Mouse (Mus musculus): ENCODE measurements around the gene Gm19402. TPM values are rescaled to one million over a fixed set of nuclear protein-coding genes. Genes with fewer than 3 reads are reported as not detected.

Gene Gm19402
- total and polyA plus RNA-seq, 2 experiments = not detected

- peaks cover 28% of the 10 kb centered on the region for H3K36me3 ChIP-seq (ENCODE audit: control insufficient read depth, insufficient read depth, low read length)
- 53% methylated on average over 7 of the region's 7 CpGs for WGBS
- no peak overlapping the region for H3K27ac ChIP-seq (replicated peaks; ENCODE audit: insufficient read depth, low read depth, low read length)
Observed at GRCm38 (mm10) chr10:77643160-77643559, 47.4 kb downstream of the Gm19402 start.

More at GRCm38 (mm10) chr10:77643160-77643559, 47.4 kb downstream of the Gm19402 start:
- TF ChIP-seq POLR2A (IDR thresholded peaks at IDR 0.05; ENCODE audit: extremely low read depth, insufficient read depth, low read length) (no peak), CTCF (IDR thresholded peaks at IDR 0.05; ENCODE audit: low read depth, low read length) (no peak)
- DNase-seq (ENCODE audit: extremely low read depth, low read depth, low spot score) = no peak
- Histone ChIP-seq H3K4me3 (ENCODE audit: insufficient read depth, low read depth, low read length) (no peak overlapping the region), H3K79me2 (ENCODE audit: control insufficient read depth, insufficient read depth, low read length) (peaks cover 4% of the 10 kb centered on the region; the same call in 1 of the 2 replicates), H3K4me1 (ENCODE audit: control insufficient read depth, insufficient read depth, low read length) (peaks cover 10% of the 10 kb centered on the region), H3K27me3 (ENCODE audit: control insufficient read depth, insufficient read depth, low read length) (no peaks in the 10 kb centered on the region), H3K9ac (ENCODE audit: low read depth, low read length) (no peak overlapping the region)

Other genes starting within 250 kb of the Gm19402 start
- gene Fam207a, start 175.0 kb downstream of the Gm19402 start, total RNA-seq (2014; rRNA removed) = 12.7 and 15.5 TPM in 2 replicates
- 24.3 and 27.3 TPM in 2 replicates for gene Fam207a, start 175.0 kb downstream of the Gm19402 start, polyA plus RNA-seq (2012; rRNA removed)
- 4.8 and 5.6 TPM in 2 replicates for gene Itgb2, start 160.5 kb downstream of the Gm19402 start, total RNA-seq (2014; rRNA removed)
- 4.2 and 5.6 TPM in 2 replicates for gene Itgb2, start 160.5 kb downstream of the Gm19402 start, polyA plus RNA-seq (2012; rRNA removed)
- gene Pttg1ip, start 109.0 kb downstream of the Gm19402 start, total RNA-seq (2014; rRNA removed) = 146 and 168 TPM in 2 replicates
- gene Pttg1ip, start 109.0 kb downstream of the Gm19402 start, polyA plus RNA-seq (2012; rRNA removed) = 218 and 238 TPM in 2 replicates
- 59.6 and 108 TPM in 2 replicates for gene Sumo3, start 84.7 kb downstream of the Gm19402 start, total RNA-seq (2014; rRNA removed)
- 170 and 226 TPM in 2 replicates for gene Sumo3, start 84.7 kb downstream of the Gm19402 start, polyA plus RNA-seq (2012; rRNA removed)
- 0.47 TPM in 1 of 2 replicates, not detected in the other for gene Gm49325, start 84.6 kb downstream of the Gm19402 start, total RNA-seq (2014; rRNA removed)
- gene Gm49325, start 84.6 kb downstream of the Gm19402 start, polyA plus RNA-seq (2012; rRNA removed) = not detected in 2 replicates
- 21.6 and 22.3 TPM in 2 replicates for gene Ube2g2, start 68.5 kb downstream of the Gm19402 start, total RNA-seq (2014; rRNA removed)
- gene Ube2g2, start 68.5 kb downstream of the Gm19402 start, polyA plus RNA-seq (2012; rRNA removed) = 30.4 and 34.2 TPM in 2 replicates
- 0.07 and 0.09 TPM in 2 replicates for gene Tspear, start 4.2 kb downstream of the Gm19402 start, total RNA-seq (2014; rRNA removed)
- 0.12 and 0.50 TPM in 2 replicates for gene Tspear, start 4.2 kb downstream of the Gm19402 start, polyA plus RNA-seq (2012; rRNA removed)
- not detected in 2 replicates for gene Gm9508, start 6.5 kb upstream of the Gm19402 start, total RNA-seq (2014; rRNA removed)
- gene Gm9508, start 6.5 kb upstream of the Gm19402 start, polyA plus RNA-seq (2012; rRNA removed) = not detected in 2 replicates
- gene Gm10272, start 15.9 kb upstream of the Gm19402 start, total RNA-seq (2014; rRNA removed) = not detected in 2 replicates
- gene Gm10272, start 15.9 kb upstream of the Gm19402 start, polyA plus RNA-seq (2012; rRNA removed) = not detected in 2 replicates
- gene Gm10024, start 20.7 kb upstream of the Gm19402 start, total RNA-seq (2014; rRNA removed) = not detected in 2 replicates
- not detected in 2 replicates for gene Gm10024, start 20.7 kb upstream of the Gm19402 start, polyA plus RNA-seq (2012; rRNA removed)
- not detected in 2 replicates for gene Gm10142, start 25.1 kb upstream of the Gm19402 start, total RNA-seq (2014; rRNA removed)
- gene Gm10142, start 25.1 kb upstream of the Gm19402 start, polyA plus RNA-seq (2012; rRNA removed) = not detected in 2 replicates
- gene Krtap12-1, start 29.8 kb upstream of the Gm19402 start, total RNA-seq (2014; rRNA removed) = not detected in 2 replicates
- gene Krtap12-1, start 29.8 kb upstream of the Gm19402 start, polyA plus RNA-seq (2012; rRNA removed) = not detected in 2 replicates
- gene Gm10100, start 35.7 kb upstream of the Gm19402 start, total RNA-seq (2014; rRNA removed) = not detected in 2 replicates
- not detected in 2 replicates for gene Gm10100, start 35.7 kb upstream of the Gm19402 start, polyA plus RNA-seq (2012; rRNA removed)
- gene Gm18596, start 51.9 kb upstream of the Gm19402 start, total RNA-seq (2014; rRNA removed) = not detected in 2 replicates
- gene Gm18596, start 51.9 kb upstream of the Gm19402 start, polyA plus RNA-seq (2012; rRNA removed) = not detected in 2 replicates
- not detected in 2 replicates for gene Gm9736, start 60.6 kb upstream of the Gm19402 start, total RNA-seq (2014; rRNA removed)
- not detected in 2 replicates for gene Gm9736, start 60.6 kb upstream of the Gm19402 start, polyA plus RNA-seq (2012; rRNA removed)
- gene Gm3233, start 68.9 kb upstream of the Gm19402 start, total RNA-seq (2014; rRNA removed) = not detected in 2 replicates
- gene Gm3233, start 68.9 kb upstream of the Gm19402 start, polyA plus RNA-seq (2012; rRNA removed) = not detected in 2 replicates
- not detected in 2 replicates for gene Gm3238, start 80.6 kb upstream of the Gm19402 start, total RNA-seq (2014; rRNA removed)
- gene Gm3238, start 80.6 kb upstream of the Gm19402 start, polyA plus RNA-seq (2012; rRNA removed) = not detected in 2 replicates
- not detected in 2 replicates for gene Gm7138, start 86.2 kb upstream of the Gm19402 start, total RNA-seq (2014; rRNA removed)
- gene Gm7138, start 86.2 kb upstream of the Gm19402 start, polyA plus RNA-seq (2012; rRNA removed) = not detected in 2 replicates
- gene Gm3250, start 91.8 kb upstream of the Gm19402 start, total RNA-seq (2014; rRNA removed) = not detected in 2 replicates
- not detected in 2 replicates for gene Gm3250, start 91.8 kb upstream of the Gm19402 start, polyA plus RNA-seq (2012; rRNA removed)
- not detected in 2 replicates for gene Gm7137, start 97.4 kb upstream of the Gm19402 start, total RNA-seq (2014; rRNA removed)
- gene Gm7137, start 97.4 kb upstream of the Gm19402 start, polyA plus RNA-seq (2012; rRNA removed) = not detected in 2 replicates
- gene Gm9639, start 104.3 kb upstream of the Gm19402 start, total RNA-seq (2014; rRNA removed) = not detected in 2 replicates
- not detected in 2 replicates for gene Gm9639, start 104.3 kb upstream of the Gm19402 start, polyA plus RNA-seq (2012; rRNA removed)
- gene Gm19668, start 108.4 kb upstream of the Gm19402 start, total RNA-seq (2014; rRNA removed) = not detected in 2 replicates
- gene Gm19668, start 108.4 kb upstream of the Gm19402 start, polyA plus RNA-seq (2012; rRNA removed) = not detected in 2 replicates
- gene Gm9507, start 121.1 kb upstream of the Gm19402 start, total RNA-seq (2014; rRNA removed) = not detected in 2 replicates
- not detected in 2 replicates for gene Gm9507, start 121.1 kb upstream of the Gm19402 start, polyA plus RNA-seq (2012; rRNA removed)
- not detected in 2 replicates for gene Gm2696, start 123.9 kb upstream of the Gm19402 start, total RNA-seq (2014; rRNA removed)
- gene Gm2696, start 123.9 kb upstream of the Gm19402 start, polyA plus RNA-seq (2012; rRNA removed) = not detected in 2 replicates
- gene Krtap10-4, start 136.3 kb upstream of the Gm19402 start, total RNA-seq (2014; rRNA removed) = not detected in 2 replicates
- gene Krtap10-4, start 136.3 kb upstream of the Gm19402 start, polyA plus RNA-seq (2012; rRNA removed) = not detected in 2 replicates
- gene Krtap10-10, start 145.2 kb upstream of the Gm19402 start, total RNA-seq (2014; rRNA removed) = not detected in 2 replicates
- not detected in 2 replicates for gene Krtap10-10, start 145.2 kb upstream of the Gm19402 start, polyA plus RNA-seq (2012; rRNA removed)
- not detected in 2 replicates for gene Gm36176, start 156.0 kb upstream of the Gm19402 start, total RNA-seq (2014; rRNA removed)
- gene Gm36176, start 156.0 kb upstream of the Gm19402 start, polyA plus RNA-seq (2012; rRNA removed) = not detected in 2 replicates
- gene Gm10318, start 162.1 kb upstream of the Gm19402 start, total RNA-seq (2014; rRNA removed) = not detected in 2 replicates
- not detected in 2 replicates for gene Gm10318, start 162.1 kb upstream of the Gm19402 start, polyA plus RNA-seq (2012; rRNA removed)
- gene Gm3285, start 171.2 kb upstream of the Gm19402 start, total RNA-seq (2014; rRNA removed) = not detected in 2 replicates
- gene Gm3285, start 171.2 kb upstream of the Gm19402 start, polyA plus RNA-seq (2012; rRNA removed) = not detected in 2 replicates
- 20.9 and 26.7 TPM in 2 replicates for gene Lrrc3, start 211.8 kb upstream of the Gm19402 start, total RNA-seq (2014; rRNA removed)
- 57.0 and 64.1 TPM in 2 replicates for gene Lrrc3, start 211.8 kb upstream of the Gm19402 start, polyA plus RNA-seq (2012; rRNA removed)

Measured in liver, adult 2 months (tissue).